Mouse (Mus musculus) monocyte, adult 2 months (primary cell): ENCODE measurements around the gene Zbed5.
"Not testable (repeated sequence)": the region's sequence is repeated elsewhere in the genome, so short reads cannot be mapped to it uniquely, and the experiment has no call there.

Experiments used
- DNase-seq, 2 experiments: peaks; one replicate each; pipeline ENCODE4 v3.0.0; 2022; ENCODE audit warnings: low spot score in 2 of 2, low read depth in 1 of 2

The Zbed5 gene

DNA sequence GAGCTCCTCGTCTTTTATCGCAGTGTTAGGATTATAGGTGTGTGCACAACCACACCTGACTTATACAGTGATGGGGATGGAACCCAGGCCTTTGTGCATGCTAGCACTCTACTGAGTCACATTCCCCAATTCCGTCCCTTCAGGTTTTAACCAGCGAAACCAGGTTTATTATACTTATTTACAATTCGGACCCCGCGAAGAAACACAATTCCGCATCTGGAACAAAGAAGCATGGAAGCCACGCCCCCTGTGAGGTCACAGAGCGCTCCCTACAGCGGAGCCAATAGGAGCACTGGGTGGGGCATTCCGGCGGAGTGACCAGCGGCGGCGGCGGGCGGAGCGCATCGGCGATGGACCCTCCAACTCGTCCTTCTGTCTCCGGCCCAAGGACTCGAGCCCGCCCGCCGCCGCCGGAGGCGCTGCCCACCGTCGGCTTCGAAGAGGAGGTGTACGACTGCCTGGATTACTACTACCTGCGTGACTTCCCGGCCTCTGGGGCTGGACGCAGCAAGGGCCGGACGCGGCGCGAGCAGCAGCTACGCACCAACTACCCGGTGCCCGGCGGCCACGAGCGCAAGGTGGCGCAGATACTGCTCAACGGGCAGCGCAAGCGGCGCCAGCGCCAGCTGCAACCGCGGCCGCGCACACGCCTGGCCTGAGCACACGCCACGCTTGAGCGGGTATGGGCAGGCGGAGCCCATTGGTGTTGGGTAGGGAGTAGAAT lies 12.9 kb downstream of the Zbed5 start, which contains the start of gene Nupr1l:
Nupr1l (plus strand) TSS at position 299 of the 724 bp plus-strand sequence.
- peak; percentile 41 to 60 for DNase-seq

DNA sequence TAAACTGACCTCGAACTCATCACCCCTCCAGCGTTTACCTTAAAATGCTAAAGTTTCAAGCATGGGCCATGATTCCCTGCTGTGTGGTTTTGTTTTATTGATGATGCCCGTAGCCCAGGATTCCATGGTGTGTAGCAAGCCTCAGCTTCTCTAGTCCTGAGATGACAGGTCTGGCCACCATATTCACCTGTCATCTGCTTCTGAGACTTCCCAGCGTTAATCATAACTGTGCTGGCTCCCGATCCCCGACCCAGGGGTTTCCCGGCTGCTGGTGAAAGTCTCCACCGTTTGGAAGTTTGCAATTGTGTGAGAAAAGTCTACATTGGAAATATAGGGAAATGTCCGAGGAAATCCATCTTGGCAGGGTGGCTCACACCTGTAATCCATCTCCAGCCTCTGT lies 13.6 kb downstream of the Zbed5 start:
- DNase-seq = no peak

DNA sequence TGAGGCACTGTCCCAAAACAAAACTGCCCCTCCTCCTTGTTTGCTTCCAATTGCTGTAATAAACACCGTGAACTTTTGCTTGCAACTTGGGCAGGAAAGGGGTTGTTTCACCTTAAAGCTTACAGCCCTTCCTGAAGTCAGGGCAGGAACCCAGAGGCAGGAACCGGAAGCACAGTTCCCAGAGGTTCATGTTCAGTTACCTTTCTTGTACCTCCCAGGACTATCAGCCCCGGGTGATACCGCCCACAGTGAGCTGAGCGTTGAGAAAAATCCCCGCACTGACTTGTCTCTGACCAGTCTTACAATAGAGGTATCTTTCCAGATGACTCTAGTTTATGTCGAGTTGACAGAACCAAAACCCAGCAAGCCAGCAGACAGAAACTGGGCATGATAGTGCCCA lies 14.1 kb downstream of the Zbed5 start:
- no peak for DNase-seq

DNA sequence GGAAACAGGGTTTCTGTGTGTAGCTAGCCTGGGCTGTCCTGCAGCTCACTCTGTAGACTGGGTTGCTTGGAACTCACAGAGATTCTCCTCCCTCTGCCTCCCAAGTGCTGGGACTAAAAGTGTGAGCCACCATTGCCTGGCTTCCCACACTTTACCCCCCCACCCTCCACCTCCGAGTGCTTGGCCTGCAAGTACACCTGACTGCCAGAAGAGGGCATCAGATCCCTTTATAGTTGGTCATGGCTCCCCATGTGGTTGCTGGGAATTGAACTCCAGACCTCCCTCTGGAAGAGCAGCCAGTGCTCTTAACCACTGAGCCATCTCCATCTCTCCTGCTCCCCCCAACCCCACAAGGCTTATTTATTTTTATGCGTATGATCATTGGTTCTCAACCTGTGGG lies 18.5 kb downstream of the Zbed5 start:
- DNase-seq = peak in 1 of 2 experiments; percentile 7

DNA sequence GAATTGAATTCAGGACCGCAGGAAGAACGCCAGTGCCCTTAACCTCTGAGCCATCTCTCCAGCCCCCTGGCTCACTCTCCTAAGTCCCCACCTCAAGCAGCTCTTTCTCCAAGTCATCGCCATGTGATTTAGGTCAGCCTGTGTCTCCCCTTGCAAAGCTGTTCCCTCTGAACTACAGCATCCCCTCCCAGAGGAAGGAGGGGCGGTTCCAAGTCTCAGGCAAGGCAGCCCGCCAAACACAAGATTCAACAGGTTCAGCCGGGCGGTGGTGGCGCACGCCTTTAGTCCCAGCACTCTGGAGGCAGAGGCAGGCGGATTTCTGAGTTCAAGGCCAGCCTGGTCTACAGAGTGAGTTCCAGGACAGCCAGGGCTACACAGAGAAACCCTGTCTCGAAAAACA lies 20.0 kb downstream of the Zbed5 start:
- DNase-seq = not testable (repeated sequence)

DNA sequence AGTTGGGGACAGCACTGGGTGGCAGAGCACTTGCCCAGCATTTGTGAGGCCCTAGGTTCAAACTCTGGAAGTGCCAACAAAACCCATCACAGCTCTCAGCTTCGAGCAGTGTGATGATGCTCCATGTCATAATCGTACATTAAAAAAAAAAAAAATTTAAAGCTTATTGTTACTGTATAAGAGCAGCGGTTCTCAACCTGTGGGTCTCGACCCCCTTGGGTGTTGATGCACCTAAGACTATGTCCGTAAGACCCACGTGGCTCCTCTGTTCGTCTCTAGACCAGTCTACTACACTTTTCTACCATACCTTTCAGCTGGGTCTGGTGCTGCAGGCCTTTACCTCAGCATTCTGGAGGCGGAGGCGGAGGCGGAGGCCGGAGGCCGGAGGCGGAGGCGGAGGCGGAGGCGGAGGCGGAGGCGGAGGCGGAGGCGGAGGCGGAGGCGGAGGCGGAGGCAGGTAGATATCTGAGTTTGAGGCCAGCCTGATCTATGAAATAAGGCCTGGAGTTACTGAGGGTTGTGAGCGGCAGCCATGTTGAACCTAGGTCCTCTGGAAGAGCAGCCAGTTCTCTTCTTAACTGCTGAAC lies 22.6 kb downstream of the Zbed5 start:
- DNase-seq = no peak

DNA sequence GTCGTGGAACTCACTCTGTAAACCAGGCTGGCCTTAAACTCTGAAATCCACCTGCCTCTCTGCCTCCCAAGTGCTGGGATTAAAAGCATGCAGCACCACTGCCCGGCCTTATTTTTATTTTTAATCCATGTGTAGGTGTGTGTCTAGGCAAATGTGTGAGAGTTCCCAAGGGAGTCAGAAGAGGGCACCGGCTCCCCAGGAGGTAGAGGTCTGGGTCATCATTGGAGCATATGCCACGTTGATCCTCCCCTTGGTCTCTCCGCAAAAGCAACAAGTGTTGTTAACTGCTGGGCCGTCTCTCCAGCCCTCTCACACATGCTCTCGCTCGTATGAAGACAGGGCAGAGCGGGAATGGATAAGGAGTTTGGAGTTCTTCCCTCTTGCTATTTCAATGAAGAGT lies 23.2 kb downstream of the Zbed5 start:
- no peak for DNase-seq

DNA sequence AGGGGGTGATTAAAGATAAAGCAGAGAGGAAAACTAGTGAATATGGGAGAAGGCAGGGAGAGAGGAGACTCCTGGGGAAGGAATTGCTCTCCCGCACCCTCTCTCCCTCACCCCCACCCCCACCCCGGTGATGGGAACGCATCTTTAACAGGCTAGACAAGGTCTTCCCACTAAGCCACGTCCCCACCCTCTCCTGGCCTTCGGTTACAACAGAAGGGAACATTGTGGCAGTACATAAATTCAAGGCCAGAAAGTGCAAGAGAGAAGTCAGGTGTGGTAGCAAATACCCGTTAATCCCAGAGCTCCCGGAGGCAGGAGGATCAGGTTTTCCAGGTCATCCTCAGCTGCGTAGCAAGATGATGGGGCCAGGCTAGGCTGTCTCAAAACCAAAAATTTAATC lies 23.8 kb downstream of the Zbed5 start:
- no peak for DNase-seq

DNA sequence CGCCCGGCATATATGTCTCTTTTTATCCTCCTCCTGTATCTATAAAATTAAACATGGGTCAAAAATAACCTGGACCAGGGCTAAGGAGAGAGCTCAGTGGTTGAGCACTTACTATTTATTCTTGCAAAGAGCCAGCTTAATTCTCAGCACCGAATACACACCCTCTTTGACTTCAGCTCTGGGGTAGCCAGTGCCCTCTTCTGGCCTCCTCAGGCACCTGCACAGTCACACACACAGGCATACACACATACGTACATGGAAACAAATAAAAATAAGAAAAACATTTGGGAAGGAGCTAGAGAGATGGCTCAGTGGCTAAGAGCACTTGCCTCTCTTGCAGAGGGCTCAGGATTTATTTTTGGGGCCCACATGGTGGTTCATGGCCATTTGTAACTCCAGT lies 26.4 kb downstream of the Zbed5 start:
- DNase-seq = no peak

DNA sequence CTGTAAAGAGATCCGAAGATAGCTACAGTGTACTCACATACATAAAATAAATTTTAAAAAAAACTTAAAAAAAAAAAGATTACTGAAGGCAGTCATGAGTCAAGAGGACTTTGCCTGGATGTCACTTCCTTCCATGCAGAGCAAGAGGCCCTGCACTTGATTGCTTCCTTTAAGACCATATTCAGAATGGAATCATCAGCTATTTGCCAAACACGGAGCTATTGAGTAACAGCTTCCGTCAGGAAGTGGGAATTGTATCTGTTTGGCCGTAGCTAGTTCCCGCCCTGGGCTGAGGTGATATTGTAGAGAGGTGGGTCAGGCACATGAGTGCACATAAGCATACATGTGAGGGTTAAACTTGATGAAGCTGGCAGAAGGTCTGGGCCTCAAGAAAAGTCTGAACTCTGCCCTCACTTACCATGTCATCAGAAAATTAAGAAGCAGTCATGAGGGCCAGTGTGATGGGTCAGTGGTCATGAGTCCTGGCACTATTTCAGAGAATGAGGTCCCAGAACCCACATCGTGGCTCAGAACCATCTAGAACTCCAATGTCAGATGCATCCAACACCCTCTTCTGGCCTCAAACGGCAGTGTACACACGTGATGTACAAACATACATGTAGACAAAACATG lies 29.4 kb downstream of the Zbed5 start:
- no peak for DNase-seq

DNA sequence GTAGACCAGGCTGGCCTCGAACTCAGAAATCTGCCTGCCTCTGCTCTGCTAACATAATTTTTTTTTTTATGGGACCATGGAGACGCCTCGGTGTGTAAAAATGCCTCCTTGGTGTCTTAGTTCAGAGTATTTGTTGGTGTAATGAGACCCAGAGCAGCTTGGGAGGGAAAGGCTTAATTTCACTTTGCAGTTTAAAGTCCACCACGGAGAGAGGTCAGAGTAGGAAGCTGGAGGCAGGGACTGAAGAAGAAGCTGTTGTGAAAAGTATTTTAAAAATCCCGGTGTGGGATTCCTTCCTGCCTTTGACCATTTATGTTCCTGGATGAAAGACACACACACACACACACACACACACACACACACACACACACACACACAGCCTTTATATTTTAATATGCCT lies 30.4 kb downstream of the Zbed5 start:
- no peak for DNase-seq

DNA sequence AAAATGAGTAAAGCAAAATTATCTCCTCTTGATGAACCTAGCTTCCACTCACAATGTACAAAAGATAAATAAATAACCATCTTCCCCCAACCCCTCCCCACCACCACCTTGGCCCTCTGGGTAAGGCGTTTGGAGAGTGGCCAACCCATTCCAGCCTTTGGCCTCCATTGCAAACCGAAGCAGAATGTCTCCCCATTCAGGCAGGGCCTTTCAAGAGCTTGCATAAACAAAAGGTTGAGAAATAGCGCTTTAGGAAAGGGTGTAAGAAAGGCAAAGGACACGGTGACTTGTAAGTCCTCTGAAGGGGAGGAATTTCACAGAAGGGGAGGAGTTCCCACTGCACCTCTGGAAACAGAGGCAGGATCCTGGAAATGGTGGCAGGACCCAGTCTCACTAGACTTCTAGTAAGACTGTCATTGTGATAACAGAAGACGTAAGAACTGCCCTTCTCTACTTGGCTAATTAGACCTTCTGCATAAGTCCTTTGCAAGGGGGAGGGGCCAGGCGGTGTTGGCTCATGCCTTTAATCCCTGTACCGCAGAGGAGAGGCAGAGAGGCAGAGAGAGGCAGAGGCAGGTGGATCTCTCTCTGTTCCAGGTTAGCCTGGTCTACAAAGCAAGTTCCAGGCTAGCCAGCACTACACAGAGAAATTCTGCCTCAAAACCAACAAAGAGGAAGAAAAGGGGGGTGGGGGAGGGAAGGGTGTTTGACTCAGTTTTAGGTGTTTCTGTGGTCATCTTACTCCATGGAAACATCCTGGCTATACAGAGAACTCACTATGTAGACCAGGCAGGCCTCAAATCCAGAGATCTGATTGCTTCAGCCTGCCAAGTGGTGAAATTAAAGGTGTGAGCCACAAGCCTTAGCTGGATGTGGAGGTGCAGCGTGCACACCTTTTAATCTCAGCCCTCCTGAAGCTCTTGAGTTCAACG lies 34.7 kb downstream of the Zbed5 start:
- DNase-seq = no peak

DNA sequence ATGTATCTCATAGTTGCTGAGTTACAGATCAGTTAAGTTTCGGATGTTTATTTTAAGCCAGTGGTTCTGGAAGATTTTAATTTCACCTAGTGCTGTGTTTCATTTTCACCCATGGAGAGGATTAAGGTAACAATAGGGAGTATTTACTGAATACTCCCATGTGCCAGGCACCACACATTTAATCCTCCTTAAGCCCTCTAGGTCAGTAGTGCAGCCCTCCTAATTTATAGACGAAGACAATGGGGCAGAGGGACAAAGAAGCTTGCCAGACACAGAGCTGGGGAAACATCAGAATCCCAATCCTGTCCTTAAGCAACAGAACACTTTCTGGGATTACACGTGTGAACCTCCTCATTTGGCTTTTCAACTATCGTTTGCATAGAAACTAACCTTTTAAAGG lies 41.4 kb downstream of the Zbed5 start:
- no peak for DNase-seq

DNA sequence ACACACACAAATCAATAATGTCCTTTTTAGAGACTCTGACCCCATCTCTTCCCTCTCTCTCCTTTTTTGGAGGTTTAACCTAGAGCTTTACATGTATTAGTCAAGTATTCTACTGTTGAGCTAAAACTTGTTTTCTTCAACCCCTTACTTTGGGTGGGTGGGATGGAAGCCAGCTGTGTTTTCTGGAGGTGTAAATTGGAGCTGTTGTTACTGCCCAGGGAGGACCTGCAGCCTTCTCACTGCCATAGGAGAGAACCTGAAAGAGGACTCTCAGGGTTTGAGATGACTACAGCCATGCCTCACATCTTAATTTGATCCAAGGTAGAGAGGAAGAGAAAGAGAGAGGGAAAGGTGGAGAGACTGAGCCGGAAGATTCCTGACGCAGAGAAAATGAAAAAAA lies 44.8 kb downstream of the Zbed5 start:
- no peak for DNase-seq

DNA sequence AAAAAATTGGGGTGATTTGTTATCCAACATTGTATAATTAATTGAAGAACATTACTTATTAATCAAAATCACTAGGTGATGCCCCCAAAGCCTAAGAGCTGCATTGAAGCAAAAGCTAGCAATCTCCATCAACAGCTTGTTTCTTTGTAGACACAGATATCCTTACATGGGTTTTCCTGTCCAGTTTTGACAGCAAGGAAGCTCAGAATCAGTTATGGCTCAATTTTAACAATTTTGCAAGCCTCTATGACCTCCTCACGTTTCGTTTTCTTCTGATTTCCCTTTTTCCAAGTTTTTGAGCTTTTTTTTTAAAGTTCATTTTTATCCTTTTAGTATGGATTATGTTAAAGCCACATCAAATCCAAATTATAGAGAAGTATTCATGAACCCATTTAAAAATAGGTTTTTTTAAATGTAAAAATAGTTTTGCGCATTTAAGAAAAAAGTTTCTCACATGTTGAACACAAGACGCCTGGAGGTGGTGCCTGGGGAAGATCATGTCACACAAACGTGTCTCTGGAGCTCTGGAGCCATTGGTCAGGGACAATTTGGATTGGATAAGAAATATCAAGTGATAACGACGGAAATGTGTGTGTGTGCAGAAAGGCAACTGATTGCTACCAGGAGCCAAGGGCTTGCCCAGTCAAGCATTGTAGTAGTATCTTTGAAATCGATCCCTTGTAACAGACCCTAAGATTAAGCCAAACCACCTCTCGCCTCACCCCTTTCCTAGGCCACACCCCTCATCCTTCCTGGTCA lies 45.4 kb downstream of the Zbed5 start:
- no peak for DNase-seq

DNA sequence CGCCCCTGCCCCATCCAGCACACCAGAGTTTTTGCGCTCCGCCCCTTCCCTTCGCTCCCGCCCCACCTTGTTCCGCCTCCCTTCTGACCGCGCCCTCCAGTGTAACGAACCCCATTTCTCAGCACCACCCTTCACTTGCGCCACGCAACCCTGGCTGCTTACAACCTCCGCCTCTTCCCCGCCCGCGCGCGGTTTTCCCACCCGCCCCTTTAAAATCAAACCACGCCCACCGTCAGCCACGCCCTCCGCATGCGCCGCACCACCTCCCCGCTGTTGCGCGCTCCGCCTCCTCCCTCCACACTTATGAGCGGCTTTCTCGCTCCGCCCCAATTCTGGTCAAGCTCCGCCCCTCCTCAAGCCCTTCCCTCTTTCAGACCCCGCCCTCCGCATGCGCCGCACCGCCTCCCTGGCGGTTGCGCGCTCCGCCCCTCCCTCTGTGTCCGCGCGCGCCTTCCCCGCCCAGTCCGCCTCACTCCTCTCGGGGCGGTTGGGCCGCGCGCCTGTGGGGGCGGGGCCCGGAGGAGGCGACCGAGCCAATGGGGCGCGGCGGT lies 46.0 kb downstream of the Zbed5 start, which contains the start of gene Vkorc1l1:
Vkorc1l1 (plus strand) TSS at position 476 of the 551 bp plus-strand sequence.
- DNase-seq = peak; percentile 97 to 99

DNA sequence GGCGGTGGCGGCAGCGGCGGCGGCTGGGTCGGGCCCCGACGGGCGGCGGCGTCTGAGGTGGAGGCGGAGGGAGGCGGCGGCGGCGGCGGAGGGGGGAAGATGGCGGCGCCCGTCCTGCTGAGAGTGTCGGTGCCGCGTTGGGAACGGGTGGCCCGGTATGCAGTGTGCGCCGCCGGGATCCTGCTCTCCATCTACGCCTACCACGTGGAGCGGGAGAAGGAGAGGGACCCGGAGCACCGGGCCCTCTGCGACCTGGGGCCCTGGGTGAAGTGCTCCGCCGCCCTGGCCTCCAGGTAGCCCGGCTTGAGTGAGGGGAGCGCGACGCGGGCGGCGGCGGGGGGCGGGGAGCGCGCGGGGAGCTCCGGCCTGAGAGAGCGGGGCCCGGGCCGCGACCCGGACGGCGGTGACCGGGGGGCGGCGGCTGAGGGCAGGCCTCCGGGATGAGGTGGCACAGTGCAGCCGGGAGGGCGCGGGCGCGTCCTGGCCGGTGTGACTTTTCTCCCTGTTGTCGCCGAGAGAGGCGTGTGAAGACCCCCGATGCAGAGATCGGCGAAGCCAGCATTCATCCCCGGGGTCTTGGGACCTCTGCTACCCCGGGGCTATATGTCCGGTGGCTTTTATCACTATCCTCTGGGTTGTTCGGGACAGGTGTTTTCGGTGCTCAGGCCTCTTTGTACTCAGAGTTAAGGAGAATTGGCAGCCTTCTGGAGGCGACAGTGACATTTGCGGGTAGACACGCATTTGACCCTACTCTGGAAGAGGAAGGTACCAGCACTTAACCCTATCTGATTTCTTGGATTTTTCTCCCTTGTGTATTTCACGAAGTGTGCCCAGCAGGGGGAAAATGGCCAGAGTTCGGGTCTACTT lies 46.8 kb downstream of the Zbed5 start:
- DNase-seq = peak in 1 of 2 experiments; percentile 13

DNA sequence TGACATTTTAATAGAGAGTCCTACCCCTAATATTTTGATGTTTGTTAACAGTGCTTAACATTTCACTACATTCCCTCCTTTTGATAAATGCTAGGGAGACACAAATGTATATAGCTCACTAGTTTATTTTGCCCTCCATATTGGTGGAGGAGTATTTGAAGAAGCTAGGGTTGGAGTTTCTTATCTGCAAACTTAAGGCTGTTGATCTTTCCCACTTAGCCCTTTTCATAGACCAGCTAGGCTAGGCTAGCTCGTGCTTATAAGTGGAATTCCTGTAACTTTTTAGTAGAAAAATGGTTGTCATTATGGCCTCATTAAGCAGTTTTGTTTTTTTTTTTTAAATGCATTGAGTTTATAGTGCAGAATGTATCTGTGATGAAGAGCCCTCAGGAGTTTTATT lies 47.9 kb downstream of the Zbed5 start:
- DNase-seq = no peak

DNA sequence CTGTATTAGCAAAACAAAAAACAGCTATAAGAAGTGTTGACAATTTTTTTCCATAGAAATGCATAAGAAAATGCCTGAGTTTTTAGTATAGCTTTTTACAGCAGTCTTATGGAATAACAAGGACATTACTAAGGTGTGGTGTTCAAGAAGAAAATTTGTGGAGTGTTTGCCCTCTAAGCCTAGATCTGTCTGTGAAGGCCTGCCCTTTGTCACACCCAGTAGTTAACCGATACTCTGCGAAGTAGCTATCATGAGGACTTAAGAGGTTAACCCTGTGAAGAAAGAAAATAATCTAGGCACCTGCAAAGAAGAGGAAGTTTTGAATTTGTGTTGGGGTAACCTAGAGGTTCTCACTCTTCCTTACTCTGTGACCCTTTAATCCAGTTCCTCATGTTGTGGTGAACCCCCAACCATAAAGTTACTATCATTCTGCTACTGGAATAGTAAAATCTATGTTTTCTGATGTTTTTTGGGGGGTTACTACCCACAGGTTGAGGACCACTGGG lies 52.1 kb downstream of the Zbed5 start:
- no peak for DNase-seq
